Mouse (Mus musculus): Measurements from ENCODE around the gene Tssc4. TPM values are rescaled to one million over a fixed set of nuclear protein-coding genes. Genes with fewer than 3 reads are reported as not detected.
A peak's percentile ranks its signal among the peaks of the same experiment; 100 is the strongest.

The Tssc4 gene
- polyA plus RNA-seq, 1 experiment: 86.7 TPM

GRCm38 (mm10) chr7:143046358-143046757, 22.7 kb upstream of the Tssc4 start:
- H3K79me2 ChIP-seq (ENCODE audit: control insufficient read depth, insufficient read depth): no peaks in the 10 kb centered on the region
- H3K27me3 ChIP-seq (ENCODE audit: control insufficient read depth, insufficient read depth, insufficient read length): no peaks in the 10 kb centered on the region
- H3ac ChIP-seq (ENCODE audit: control insufficient read depth, insufficient read length, low read depth): no peak overlapping the region
- H3K4me3 ChIP-seq (ENCODE audit: insufficient read depth, poor library complexity, severe bottlenecking): no peak overlapping the region
- no peaks in the 10 kb centered on the region for H3K36me3 ChIP-seq (ENCODE audit: control insufficient read depth, insufficient read depth)
- no peaks in the 10 kb centered on the region for H3K79me3 ChIP-seq (ENCODE audit: low read depth)
- TF ChIP-seq MAX (IDR thresholded peaks at IDR 0.05) (no peak), FOSL1 (IDR thresholded peaks at IDR 0.05; ENCODE audit: insufficient read depth, low read length, poor library complexity, severe bottlenecking) (no peak), USF1 (IDR thresholded peaks at IDR 0.05; ENCODE audit: low read depth) (no peak), CEBPB (IDR thresholded peaks at IDR 0.05; ENCODE audit: low read depth) (no peak), CTCF (IDR thresholded peaks at IDR 0.05; ENCODE audit: control insufficient read depth, insufficient read depth, insufficient read length) (no peak), MYOD1 (IDR thresholded peaks at IDR 0.05; ENCODE audit: control insufficient read depth, insufficient read length, low read depth) (no peak), MYOG (IDR thresholded peaks at IDR 0.05; ENCODE audit: control insufficient read depth, extremely low read depth, insufficient read length) (no peak)

GRCm38 (mm10) chr7:143049331-143049730, 19.7 kb upstream of the Tssc4 start:
- Histone ChIP-seq H3K79me3 (ENCODE audit: low read depth) (peaks cover 10% of the 10 kb centered on the region), H3K36me3 (ENCODE audit: control insufficient read depth, insufficient read depth) (no peaks in the 10 kb centered on the region), H3K4me3 (ENCODE audit: insufficient read depth, poor library complexity, severe bottlenecking) (no peak overlapping the region), H3K79me2 (ENCODE audit: control insufficient read depth, insufficient read depth) (peaks cover 16% of the 10 kb centered on the region), H3K27me3 (ENCODE audit: control insufficient read depth, insufficient read depth, insufficient read length) (no peaks in the 10 kb centered on the region), H3ac (ENCODE audit: control insufficient read depth, insufficient read length, low read depth) (no peak overlapping the region)
- TF ChIP-seq MAX (IDR thresholded peaks at IDR 0.05) (no peak), CTCF (IDR thresholded peaks at IDR 0.05; ENCODE audit: control insufficient read depth, insufficient read depth, insufficient read length) (no peak), FOSL1 (IDR thresholded peaks at IDR 0.05; ENCODE audit: insufficient read depth, low read length, poor library complexity, severe bottlenecking) (no peak), CEBPB (IDR thresholded peaks at IDR 0.05; ENCODE audit: low read depth) (no peak), USF1 (IDR thresholded peaks at IDR 0.05; ENCODE audit: low read depth) (no peak), MYOD1 (IDR thresholded peaks at IDR 0.05; ENCODE audit: control insufficient read depth, insufficient read length, low read depth) (no peak)

GRCm38 (mm10) chr7:143049841-143050816, 18.9 kb upstream of the Tssc4 start:
- Histone ChIP-seq H3K79me3 (ENCODE audit: low read depth) (peaks cover 18% of the 10 kb centered on the region), H3K36me3 (ENCODE audit: control insufficient read depth, insufficient read depth) (no peaks in the 10 kb centered on the region), H3K79me2 (ENCODE audit: control insufficient read depth, insufficient read depth) (peaks cover 24% of the 10 kb centered on the region), H3K4me3 (ENCODE audit: insufficient read depth, poor library complexity, severe bottlenecking) (no peak overlapping the region), H3K27me3 (ENCODE audit: control insufficient read depth, insufficient read depth, insufficient read length) (no peaks in the 10 kb centered on the region), H3ac (ENCODE audit: control insufficient read depth, insufficient read length, low read depth) (no peak overlapping the region)
- TF ChIP-seq MYOG (IDR thresholded peaks at IDR 0.05; ENCODE audit: control insufficient read depth, extremely low read depth, insufficient read length): no peak
- TF ChIP-seq MYOD1 (IDR thresholded peaks at IDR 0.05; ENCODE audit: control insufficient read depth, insufficient read length, low read depth): peak; percentile 29
- no peak for TF ChIP-seq CTCF (IDR thresholded peaks at IDR 0.05; ENCODE audit: control insufficient read depth, insufficient read depth, insufficient read length)
- TF ChIP-seq MAX (IDR thresholded peaks at IDR 0.05): no peak
- TF ChIP-seq CEBPB (IDR thresholded peaks at IDR 0.05; ENCODE audit: low read depth): no peak

GRCm38 (mm10) chr7:143051316-143051715, 17.7 kb upstream of the Tssc4 start:
- Histone ChIP-seq H3K27me3 (ENCODE audit: control insufficient read depth, insufficient read depth, insufficient read length) (no peaks in the 10 kb centered on the region), H3ac (ENCODE audit: control insufficient read depth, insufficient read length, low read depth) (no peak overlapping the region), H3K79me3 (ENCODE audit: low read depth) (peaks cover 30% of the 10 kb centered on the region), H3K36me3 (ENCODE audit: control insufficient read depth, insufficient read depth) (peaks cover 10% of the 10 kb centered on the region), H3K79me2 (ENCODE audit: control insufficient read depth, insufficient read depth) (peaks cover 36% of the 10 kb centered on the region), H3K4me3 (ENCODE audit: insufficient read depth, poor library complexity, severe bottlenecking) (no peak overlapping the region)
- TF ChIP-seq USF1 (IDR thresholded peaks at IDR 0.05; ENCODE audit: low read depth) (no peak), CTCF (IDR thresholded peaks at IDR 0.05; ENCODE audit: control insufficient read depth, insufficient read depth, insufficient read length) (no peak), MYOG (IDR thresholded peaks at IDR 0.05; ENCODE audit: control insufficient read depth, extremely low read depth, insufficient read length) (no peak), MAX (IDR thresholded peaks at IDR 0.05) (no peak), CEBPB (IDR thresholded peaks at IDR 0.05; ENCODE audit: low read depth) (no peak), MYOD1 (IDR thresholded peaks at IDR 0.05; ENCODE audit: control insufficient read depth, insufficient read length, low read depth) (no peak), FOSL1 (IDR thresholded peaks at IDR 0.05; ENCODE audit: insufficient read depth, low read length, poor library complexity, severe bottlenecking) (no peak)

GRCm38 (mm10) chr7:143052626-143053007, 16.4 kb upstream of the Tssc4 start, which contains the start of gene Cd81:
TSS of gene Cd81 (plus strand) at chr7:143052739.
- TF ChIP-seq USF1 (IDR thresholded peaks at IDR 0.05; ENCODE audit: low read depth) (no peak), MYOD1 (IDR thresholded peaks at IDR 0.05; ENCODE audit: control insufficient read depth, insufficient read length, low read depth) (no peak)
- H3K4me3 ChIP-seq (ENCODE audit: insufficient read depth, poor library complexity, severe bottlenecking): peak within 1 kb of the TSS; percentile 69
- peaks cover 49% of the 10 kb centered on the region for H3K79me2 ChIP-seq (ENCODE audit: control insufficient read depth, insufficient read depth)
- H3K79me3 ChIP-seq (ENCODE audit: low read depth): peaks cover 43% of the 10 kb centered on the region
- H3ac ChIP-seq (ENCODE audit: control insufficient read depth, insufficient read length, low read depth): peak within 1 kb of the TSS; percentile 68
- peaks cover 17% of the 10 kb centered on the region for H3K36me3 ChIP-seq (ENCODE audit: control insufficient read depth, insufficient read depth)
- H3K27me3 ChIP-seq (ENCODE audit: control insufficient read depth, insufficient read depth, insufficient read length): no peaks in the 10 kb centered on the region

Data from C2C12 (cell line).